Comparison of ENCODE assay signal across 19 mouse cellular contexts in the genomic region with DNA sequence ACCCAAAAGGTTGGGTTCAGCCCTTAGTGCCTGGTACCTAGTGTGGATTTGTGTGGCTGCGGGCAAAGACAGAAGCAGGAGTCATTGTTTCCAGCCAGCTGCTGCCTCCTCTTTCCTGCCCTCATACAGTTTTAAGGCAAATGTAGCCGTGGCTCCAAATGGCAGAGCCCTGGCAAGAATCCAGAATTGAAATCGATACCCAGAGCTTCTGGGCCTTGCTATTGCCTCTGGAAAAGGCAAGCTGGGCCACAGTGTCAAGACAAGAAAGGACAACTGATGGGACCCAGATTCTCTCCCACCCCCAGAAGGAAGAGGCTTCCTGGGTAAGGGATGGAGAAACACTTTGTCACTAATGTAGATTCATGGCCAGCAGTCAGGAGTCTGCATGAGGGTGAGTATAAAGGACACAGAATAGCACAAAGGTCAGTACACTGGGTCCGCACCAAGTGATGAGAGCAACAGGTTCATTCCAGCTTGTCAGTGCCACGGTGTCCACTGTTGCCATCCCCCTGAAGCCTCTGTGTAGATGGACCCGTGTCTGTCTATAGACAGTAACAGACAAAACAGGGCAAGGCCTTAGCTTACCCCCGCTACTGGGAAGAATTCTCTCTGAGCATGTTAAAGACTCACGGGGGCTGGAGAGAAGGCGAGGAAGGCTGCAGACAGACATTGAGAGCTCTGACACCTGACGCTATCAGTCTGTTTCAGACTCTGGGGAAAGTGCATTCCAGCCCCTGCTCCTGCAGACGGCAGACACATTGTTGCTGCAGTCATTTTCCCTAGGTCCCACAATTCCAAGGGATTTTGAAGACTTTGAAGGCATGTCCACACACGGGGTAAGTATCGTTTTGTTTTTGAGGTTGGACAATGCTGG.
DNase-seq lines count a peak whose midpoint lies in the region; ATAC-seq lines count a peak whose summit lies in the region.
"Had no signal": no experiment of that assay in that cellular context is flagged by ENCODE, and none has a peak within 500 bp of the region (broad histone marks: within the 10 kb centered on the region; RNA-seq: fewer than 3 reads in every experiment).

No protein-coding gene starts in this region.

- DNase-seq in hindbrain, embryonic 14.5 days (ENCODE audit: low spot score) = no peak
- peak; percentile 53 for DNase-seq in 3T3-L1 (ENCODE audit: low read depth, low spot score)
- peak; percentile 5 for DNase-seq in NIH3T3 (ENCODE audit: low read depth)
- DNase-seq in yolk sac, embryonic 10.5 days (ENCODE audit: low spot score) = no peak
- no peak for DNase-seq in cerebellum, adult 18-20 months
- DNase-seq: cerebellum, adult 9-11 months; heart, postnatal 14 days; kidney, adult 18-20 months; kidney, postnatal 36 days; lung, adult 18-20 months; right cerebral cortex, postnatal 14 days had no signal

- H3K4me3 ChIP-seq in hindbrain, embryonic 12.5 days = no peak overlapping the region
- H3K4me3 ChIP-seq in hindbrain, embryonic 14.5 days (replicated peaks; ENCODE audit: low read length) = no peak overlapping the region
- H3K4me3 ChIP-seq in limb, embryonic 13.5 days = no peak overlapping the region
- H3K4me3 ChIP-seq: forebrain, embryonic 10.5 days; midbrain, embryonic 10.5 days had no signal

- no peaks in the 10 kb centered on the region; the same call in 1 of the 2 replicates for H3K4me1 ChIP-seq in hindbrain, embryonic 12.5 days
- no peaks in the 10 kb centered on the region for H3K4me1 ChIP-seq in hindbrain, embryonic 14.5 days (replicated peaks; ENCODE audit: control insufficient read depth, insufficient read depth, low read length)
- peaks cover 6% of the 10 kb centered on the region for H3K4me1 ChIP-seq in limb, embryonic 13.5 days
- H3K4me1 ChIP-seq: forebrain, embryonic 10.5 days; midbrain, embryonic 10.5 days had no signal

- no peak overlapping the region for H3K9ac ChIP-seq in hindbrain, embryonic 12.5 days
- no peak overlapping the region for H3K9ac ChIP-seq in hindbrain, embryonic 14.5 days
- no peak overlapping the region for H3K9ac ChIP-seq in limb, embryonic 13.5 days

- H3K27me3 ChIP-seq in hindbrain, embryonic 12.5 days = no peaks in the 10 kb centered on the region
- no peaks in the 10 kb centered on the region for H3K27me3 ChIP-seq in hindbrain, embryonic 14.5 days (ENCODE audit: control insufficient read depth, insufficient read depth, low read length)
- no peaks in the 10 kb centered on the region for H3K27me3 ChIP-seq in limb, embryonic 13.5 days

- 74% methylated on average over 13 of the region's 13 CpGs for WGBS in hindbrain, embryonic 12.5 days
- 82% methylated on average over 13 of the region's 13 CpGs for WGBS in hindbrain, embryonic 14.5 days
- 62% methylated on average over 13 of the region's 13 CpGs for WGBS in limb, embryonic 13.5 days

- no peak overlapping the region for H3K4me2 ChIP-seq in hindbrain, embryonic 12.5 days (replicated peaks)
- H3K4me2 ChIP-seq in hindbrain, embryonic 14.5 days (replicated peaks) = no peak overlapping the region
- no peak overlapping the region for H3K4me2 ChIP-seq in limb, embryonic 13.5 days (replicated peaks)
- H3K4me2 ChIP-seq: heart, embryonic 11.5 days had no signal

- H3K27ac ChIP-seq in hindbrain, embryonic 12.5 days = no peak overlapping the region
- H3K27ac ChIP-seq in hindbrain, embryonic 14.5 days = no peak overlapping the region
- no peak overlapping the region for H3K27ac ChIP-seq in limb, embryonic 13.5 days
- H3K27ac ChIP-seq: forebrain, embryonic 10.5 days; midbrain, embryonic 10.5 days; stomach, postnatal 0 days had no signal

- H3K9me3 ChIP-seq in hindbrain, embryonic 12.5 days (replicated peaks) = no peaks in the 10 kb centered on the region; the same call in 1 of the 2 replicates
- H3K9me3 ChIP-seq in hindbrain, embryonic 14.5 days (ENCODE audit: control insufficient read depth, low read length) = peaks cover 4% of the 10 kb centered on the region; the same call in 1 of the 2 replicates
- H3K9me3 ChIP-seq in limb, embryonic 13.5 days = peaks cover 3% of the 10 kb centered on the region; the same call in 1 of the 2 replicates
- H3K9me3 ChIP-seq: forebrain, embryonic 10.5 days; G1E; midbrain, embryonic 10.5 days had no signal

- no peaks in the 10 kb centered on the region for H3K36me3 ChIP-seq in hindbrain, embryonic 12.5 days
- no peaks in the 10 kb centered on the region for H3K36me3 ChIP-seq in hindbrain, embryonic 14.5 days (replicated peaks; ENCODE audit: control insufficient read depth, insufficient read depth)
- no peaks in the 10 kb centered on the region for H3K36me3 ChIP-seq in limb, embryonic 13.5 days
- H3K36me3 ChIP-seq: forebrain, embryonic 10.5 days; G1E; midbrain, embryonic 10.5 days had no signal

- peak; percentile 32; the same call in 1 of the 2 replicates for ATAC-seq in hindbrain, embryonic 12.5 days (ENCODE audit: low FRiP score)
- ATAC-seq in hindbrain, embryonic 14.5 days (ENCODE audit: low FRiP score) = no peak
- peak; percentile 66 for ATAC-seq in limb, embryonic 13.5 days (ENCODE audit: low FRiP score, low read depth)
- ATAC-seq: CD4-positive, CD25-positive, alpha-beta regulatory T cell, adult 4 months had no signal

Comparison
In these comparisons a context has a peak if more than half of its experiments do, and no peak if none do; other contexts are left out.
1. DNase-seq: peak in 3T3-L1 (single experiment) and NIH3T3 (single experiment); none in hindbrain, embryonic 14.5 days (single experiment), yolk sac, embryonic 10.5 days (single experiment) and cerebellum, adult 18-20 months (0 of 2).